Mouse (Mus musculus) lung, embryonic 14.5 days (tissue): Measurements from ENCODE around the gene Xirp1. TPM values are rescaled to one million over a fixed set of nuclear protein-coding genes. Genes with fewer than 3 reads are reported as not detected.
A peak's percentile ranks its signal among the peaks of the same experiment; 100 is the strongest.

ENCODE experiments used
- ATAC-seq: fragments of 200-750 bp; cut with Nextera tagmentation; 2 replicates; pipeline ENCODE4 v1.8.0; 2017; ENCODE audit warnings: mild to moderate bottlenecking, moderate TSS enrichment, moderate library complexity; ENCODE audit not compliant: insufficient read depth
- DNase-seq: peaks from one replicate; pipeline ENCODE4 v3.0.0-alpha.2; 2015
- H3K27ac ChIP-seq: fragments of 300-500 bp; sonication (generic); 2 replicates; pipeline ENCODE4 v1.5.1; 2014; ENCODE audit warnings: low read depth, mild to moderate bottlenecking, moderate library complexity
- H3K27me3 ChIP-seq: fragments of 300-500 bp; sonication (generic); 2 replicates; pipeline ENCODE4 v1.6.1; 2014; ENCODE audit warnings: low read length, control low read depth; ENCODE audit not compliant: insufficient read depth
- H3K36me3 ChIP-seq: fragments of 300-500 bp; sonication (generic); 2 replicates; pipeline ENCODE4 v1.6.1; 2014; ENCODE audit warnings: control low read depth; ENCODE audit not compliant: insufficient read depth
- H3K4me1 ChIP-seq: fragments of 300-500 bp; sonication (generic); 2 replicates; pipeline ENCODE4 v1.6.1; 2014; ENCODE audit warnings: antibody characterized with exemption, control low read depth; ENCODE audit not compliant: insufficient read depth
- H3K4me2 ChIP-seq: fragments of 300-500 bp; sonication (generic); 2 replicates; pipeline ENCODE4 v1.6.1; 2014; ENCODE audit warnings: mild to moderate bottlenecking
- H3K4me3 ChIP-seq: fragments of 300-500 bp; sonication (generic); 2 replicates; pipeline ENCODE4 v1.5.1; 2014; ENCODE audit warnings: low read depth, low read length
- H3K9ac ChIP-seq: fragments of 300-500 bp; sonication (generic); 2 replicates; pipeline ENCODE4 v1.6.1; 2014
- H3K9me3 ChIP-seq: fragments of 300-500 bp; sonication (generic); 2 replicates; pipeline ENCODE4 v1.6.1; 2016; ENCODE audit warnings: low read depth, low read length, control low read depth
- CTCF ChIP-seq: IDR thresholded peaks from 2 replicates; pipeline ENCODE4 v1.5.1; 2016; ENCODE audit warnings: antibody characterized with exemption, low read depth
- WGBS: fragments of 180-500 bp; shearing (Covaris S2); extraction: QIAGEN DNeasy Blood & Tissue Kit; methylation state at CpG from one replicate; pipeline ENCODE4 v1.1.7; 2014; 5-methylcytosine and 5-hydroxymethylcytosine counted together
- polyA plus RNA-seq: library from polyadenylated mRNA; unstranded; fragments of >200 nt; fragmentation: Nextera tagmentation; extraction: Ambion mirVana; gene quantifications from 2 replicates; pipeline ENCODE4 v1.2.1, GENCODE M21; 2014

Gene Xirp1
- polyA plus RNA-seq, 1 experiment from 2014 or later: 0.07 TPM

- no peak for ATAC-seq
- DNase-seq: no peak
- WGBS: 93% methylated on average over 10 of the region's 10 CpGs
Measured at GRCm38 (mm10) chr9:119972166-119972565, 51.2 kb downstream of the Xirp1 start.

DNA sequence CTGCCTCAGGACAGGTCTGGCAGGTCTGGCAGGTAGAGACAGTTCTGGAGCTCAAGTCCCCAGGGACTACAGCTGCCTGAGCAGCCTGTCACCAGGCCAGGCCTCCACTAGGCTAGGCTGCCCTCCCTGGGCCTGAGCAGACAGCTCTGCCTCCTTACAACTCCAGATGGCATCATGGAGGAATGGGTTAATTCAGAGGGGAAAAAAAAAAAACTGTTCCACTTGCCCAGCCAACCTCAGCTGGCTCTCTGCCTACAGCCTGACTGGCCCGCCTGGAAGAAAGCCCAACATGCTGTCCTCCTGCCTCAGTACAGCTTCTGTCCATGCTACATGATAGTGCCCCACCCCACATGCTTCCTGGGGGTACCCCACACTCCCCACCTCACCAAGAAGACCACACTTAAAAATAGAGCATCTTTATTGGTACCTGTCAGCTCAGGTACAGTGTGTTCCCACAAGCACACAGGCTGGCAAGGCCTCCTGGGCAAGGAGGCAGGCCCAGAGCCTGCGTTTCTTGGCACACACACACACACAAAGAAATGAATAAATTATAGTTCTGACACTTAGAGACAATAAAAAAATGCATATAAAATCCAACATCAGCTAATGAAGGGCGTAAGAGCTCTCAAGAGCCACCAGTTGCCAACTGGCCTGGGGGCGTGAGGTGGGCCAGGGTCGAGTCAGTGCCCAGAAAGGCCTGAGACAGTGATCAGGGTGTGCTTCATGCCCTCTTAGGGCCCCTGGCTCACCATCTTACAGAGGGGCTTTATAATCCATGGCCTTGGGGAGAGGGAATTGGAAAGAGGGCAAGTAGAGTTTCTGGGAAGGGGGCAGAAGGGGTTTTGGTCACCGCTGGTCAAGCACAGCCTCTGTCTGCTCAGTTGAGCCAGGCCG is 52.4 kb downstream of the Xirp1 start:
- H3K27me3 ChIP-seq: no peaks in the 10 kb centered on the region
- no peaks in the 10 kb centered on the region for H3K9me3 ChIP-seq
- no peak overlapping the region for H3K4me3 ChIP-seq
- DNase-seq (peak; percentile 57), ATAC-seq (peak; percentile 22; the same call in 1 of the 2 replicates)
- H3K36me3 ChIP-seq: peaks cover 37% of the 10 kb centered on the region
- H3K9ac ChIP-seq: peak overlapping the region; percentile 4; the same call in 1 of the 2 replicates
- WGBS: 76% methylated on average over 7 of the region's 7 CpGs
- no peak for TF ChIP-seq CTCF
- H3K27ac ChIP-seq: no peak overlapping the region
- no peak overlapping the region for H3K4me2 ChIP-seq
- H3K4me1 ChIP-seq: peaks cover 7% of the 10 kb centered on the region; the same call in 1 of the 2 replicates

More at GRCm38 (mm10) chr9:119972166-119972565, 51.2 kb downstream of the Xirp1 start:
- TF ChIP-seq CTCF: no peak
- no peak overlapping the region for H3K4me3 ChIP-seq
- H3K27ac ChIP-seq: no peak overlapping the region
- H3K4me1 ChIP-seq: peaks cover 16% of the 10 kb centered on the region; the same call in 1 of the 2 replicates
- peaks cover 41% of the 10 kb centered on the region for H3K36me3 ChIP-seq
- H3K4me2 ChIP-seq: no peak overlapping the region
- no peaks in the 10 kb centered on the region for H3K9me3 ChIP-seq
- no peak overlapping the region for H3K9ac ChIP-seq
- H3K27me3 ChIP-seq: no peaks in the 10 kb centered on the region

- 37% methylated on average over 6 of the region's 6 CpGs for WGBS
- DNase-seq: peak; percentile 64
- Histone ChIP-seq H3K9ac (no peak overlapping the region), H3K9me3 (no peaks in the 10 kb centered on the region), H3K36me3 (peaks cover 35% of the 10 kb centered on the region), H3K4me3 (no peak overlapping the region), H3K27ac (no peak overlapping the region), H3K4me1 (peaks cover 7% of the 10 kb centered on the region; the same call in 1 of the 2 replicates), H3K27me3 (no peaks in the 10 kb centered on the region), H3K4me2 (no peak overlapping the region)
- peak; percentile 65 for TF ChIP-seq CTCF
- no peak for ATAC-seq
Measured at GRCm38 (mm10) chr9:119970221-119970620, 53.2 kb downstream of the Xirp1 start.

- no peak for DNase-seq
- no peak for TF ChIP-seq CTCF
- Histone ChIP-seq H3K4me1 (peaks cover 7% of the 10 kb centered on the region; the same call in 1 of the 2 replicates), H3K36me3 (peaks cover 32% of the 10 kb centered on the region), H3K9me3 (no peaks in the 10 kb centered on the region), H3K9ac (no peak overlapping the region), H3K4me3 (no peak overlapping the region), H3K27ac (no peak overlapping the region), H3K27me3 (no peaks in the 10 kb centered on the region), H3K4me2 (no peak overlapping the region)
- WGBS: 76% methylated on average over 7 of the region's 7 CpGs
- ATAC-seq: no peak
Measured at GRCm38 (mm10) chr9:119969811-119970210, 53.6 kb downstream of the Xirp1 start.

GRCm38 (mm10) chr9:119966221-119966910 is 57.0 kb downstream of the Xirp1 start:
- ATAC-seq: no peak
- Histone ChIP-seq H3K9ac (no peak overlapping the region), H3K27ac (no peak overlapping the region), H3K4me2 (no peak overlapping the region), H3K36me3 (peaks cover 6% of the 10 kb centered on the region; the same call in 1 of the 2 replicates), H3K9me3 (no peaks in the 10 kb centered on the region), H3K27me3 (no peaks in the 10 kb centered on the region), H3K4me1 (peaks cover 9% of the 10 kb centered on the region; the same call in 1 of the 2 replicates), H3K4me3 (no peak overlapping the region)
- no peak for TF ChIP-seq CTCF
- DNase-seq: no peak
- 86% methylated on average over 26 of the region's 26 CpGs for WGBS

GRCm38 (mm10) chr9:119965186-119965585 is 58.2 kb downstream of the Xirp1 start:
- ATAC-seq (no peak), DNase-seq (no peak)
- Histone ChIP-seq H3K4me3 (no peak overlapping the region), H3K9me3 (no peaks in the 10 kb centered on the region), H3K27ac (no peak overlapping the region), H3K4me2 (no peak overlapping the region), H3K27me3 (no peaks in the 10 kb centered on the region), H3K4me1 (0 out of 2 replicates have a peak, but pooled peaks cover 2% of the 10 kb centered on the region), H3K36me3 (no peaks in the 10 kb centered on the region; the same call in 1 of the 2 replicates), H3K9ac (no peak overlapping the region)
- TF ChIP-seq CTCF: no peak
- WGBS: 63% methylated on average over 3 of the region's 3 CpGs

DNA sequence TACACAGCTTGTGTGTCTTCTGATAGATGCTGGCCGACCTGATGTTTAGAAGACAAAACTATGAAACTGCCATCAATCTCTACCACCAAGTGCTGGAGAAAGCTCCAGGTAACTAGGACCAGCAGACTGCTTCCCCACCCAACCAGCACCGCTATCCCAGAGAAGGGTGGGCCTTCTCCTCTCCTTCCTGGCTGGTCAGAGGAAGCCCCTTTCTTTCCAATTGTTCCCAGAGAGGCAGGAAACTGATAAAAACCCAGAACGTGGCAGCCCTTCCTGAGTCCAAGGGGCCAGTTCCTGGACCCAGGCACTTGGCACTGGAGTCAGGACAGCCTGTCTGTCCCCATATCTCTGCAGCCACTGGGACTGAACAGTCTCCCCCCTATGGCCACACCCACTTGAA is 59.2 kb downstream of the Xirp1 start:
- H3K4me1 ChIP-seq: 0 out of 2 replicates have a peak, but pooled peaks cover 2% of the 10 kb centered on the region
- no peaks in the 10 kb centered on the region for H3K27me3 ChIP-seq
- H3K4me2 ChIP-seq: no peak overlapping the region
- no peak overlapping the region for H3K9ac ChIP-seq
- no peak overlapping the region for H3K27ac ChIP-seq
- H3K36me3 ChIP-seq: no peaks in the 10 kb centered on the region
- TF ChIP-seq CTCF: no peak
- DNase-seq: no peak
- WGBS: 47% methylated on average over 3 of the region's 3 CpGs
- ATAC-seq: no peak; the same call in 1 of the 2 replicates
- no peak overlapping the region for H3K4me3 ChIP-seq
- no peaks in the 10 kb centered on the region for H3K9me3 ChIP-seq

Other genes with a start within 250 kb of the Xirp1 start
- 0.04 TPM in 1 of 2 replicates, not detected in the other for gene Scn11a, start 198.1 kb downstream of the Xirp1 start, polyA plus RNA-seq
- 50.9 and 51.1 TPM in 2 replicates for gene Wdr48, start 128.7 kb downstream of the Xirp1 start, polyA plus RNA-seq
- gene Gorasp1, start 86.0 kb downstream of the Xirp1 start, polyA plus RNA-seq: 30.0 and 30.8 TPM in 2 replicates
- gene Ttc21a, start 86.0 kb downstream of the Xirp1 start, polyA plus RNA-seq: 0.16 and 0.28 TPM in 2 replicates
- gene Csrnp1, start 38.9 kb downstream of the Xirp1 start, polyA plus RNA-seq: 2.2 and 2.7 TPM in 2 replicates
- 8.7 and 9.7 TPM in 2 replicates for gene Cx3cr1, start 46.3 kb upstream of the Xirp1 start, polyA plus RNA-seq
- 0.16 TPM in 1 of 2 replicates, not detected in the other for gene Ccr8, start 68.5 kb upstream of the Xirp1 start, polyA plus RNA-seq
- 26.9 and 31.4 TPM in 2 replicates for gene Slc25a38, start 86.8 kb upstream of the Xirp1 start, polyA plus RNA-seq
- 2,022 and 2,170 TPM in 2 replicates for gene Rpsa, start 104.1 kb upstream of the Xirp1 start, polyA plus RNA-seq
- not detected in 2 replicates for gene Mobp, start 126.1 kb upstream of the Xirp1 start, polyA plus RNA-seq